Comparison of ENCODE assay signal across 10 mouse cellular contexts in genomic region chr15:40018047-40018791, GRCm38 (mm10).
DNase-seq lines count a peak whose midpoint lies in the region; ATAC-seq lines count a peak whose summit lies in the region.
"Had no signal": no experiment of that assay in that cellular context is flagged by ENCODE, and none has a peak within 500 bp of the region (broad histone marks: within the 10 kb centered on the region; RNA-seq: fewer than 3 reads in every experiment).

No protein-coding gene starts in this region.

- intact Hi-C loops in left cerebral cortex, postnatal 4 days (cut with DNase I) = no loop called here

- ATAC-seq in kidney, embryonic 16.5 days (ENCODE audit: low FRiP score, low TSS enrichment) = peak; percentile 65; the same call in 1 of the 2 replicates
- ATAC-seq in hematopoietic stem cell, adult 5-6 weeks (replicated peaks in 1 of 2; ENCODE audit: insufficient read depth in 1 of 2, low FRiP score in 2 of 2, low TSS enrichment in 1 of 2, low read depth in 1 of 2, poor library complexity in 2 of 2, severe bottlenecking in 2 of 2) = peak; percentile 21 to 35; a peak in 1 of 4 replicates
- 0 out of 2 replicates have a peak, but pooled peaks have one; percentile 33 for ATAC-seq in midbrain, embryonic 15.5 days (replicated peaks)

- H3K4me1 ChIP-seq in kidney, embryonic 16.5 days (ENCODE audit: insufficient read depth, low read length) = peaks cover 13% of the 10 kb centered on the region
- H3K4me1 ChIP-seq in midbrain, embryonic 15.5 days = no peaks in the 10 kb centered on the region

- no peaks in the 10 kb centered on the region for H3K9me3 ChIP-seq in kidney, embryonic 16.5 days (ENCODE audit: low read length)
- no peaks in the 10 kb centered on the region for H3K9me3 ChIP-seq in midbrain, embryonic 15.5 days

- H3K9ac ChIP-seq in kidney, embryonic 16.5 days (replicated peaks; ENCODE audit: low read length) = no peak overlapping the region
- no peak overlapping the region for H3K9ac ChIP-seq in midbrain, embryonic 15.5 days

- no peaks in the 10 kb centered on the region for H3K27me3 ChIP-seq in kidney, embryonic 16.5 days (ENCODE audit: insufficient read depth, low read length)
- H3K27me3 ChIP-seq in midbrain, embryonic 15.5 days (replicated peaks) = no peaks in the 10 kb centered on the region

- peak overlapping the region; percentile 13; the same call in 1 of the 2 replicates for H3K4me2 ChIP-seq in kidney, embryonic 16.5 days (replicated peaks; ENCODE audit: low read depth, low read length)
- 0 out of 2 replicates have a peak overlapping the region, but pooled peaks have one; percentile 9 for H3K4me2 ChIP-seq in midbrain, embryonic 15.5 days

- no peak overlapping the region for H3K27ac ChIP-seq in kidney, embryonic 16.5 days (ENCODE audit: low read length)
- no peak overlapping the region for H3K27ac ChIP-seq in midbrain, embryonic 15.5 days

- 27% methylated on average over 12 of the region's 12 CpGs for WGBS in kidney, embryonic 16.5 days
- WGBS in midbrain, embryonic 15.5 days = 22% methylated on average over 12 of the region's 12 CpGs

- DNase-seq in kidney, postnatal 36 days = no peak
- DNase-seq in embryo, embryonic 10.5 days (ENCODE audit: low spot score) = peak; percentile 34
- no peak for DNase-seq in thymus, adult 18-20 months
- DNase-seq in ovary, adult 18-20 months (ENCODE audit: low spot score) = no peak
- DNase-seq in left cerebral cortex, postnatal 4 days = no peak
- DNase-seq: cerebellum, adult 9-11 months; gastrocnemius, postnatal 25 days had no signal

- H3K36me3 ChIP-seq in kidney, embryonic 16.5 days (ENCODE audit: insufficient read depth, low read length) = no peaks in the 10 kb centered on the region
- no peaks in the 10 kb centered on the region for H3K36me3 ChIP-seq in midbrain, embryonic 15.5 days (replicated peaks)

- no peak overlapping the region; the same call in 1 of the 2 replicates for H3K4me3 ChIP-seq in kidney, embryonic 16.5 days (ENCODE audit: low read length)
- H3K4me3 ChIP-seq in midbrain, embryonic 15.5 days = no peak overlapping the region
